Mouse (Mus musculus) adipocyte (in vitro differentiated cells): ENCODE measurements at regions not wholly inside any gene's neighbourhood (a gene's known extent, or its start where the extent isn't known, plus 50 kb on each side); places are given as distances from the start of the nearest gene placed in this dataset.

Source experiments
- DNase-seq: peaks from one replicate; pipeline ENCODE4 v3.0.0-alpha.2; 2016; ENCODE audit warnings: low spot score

- no peak for DNase-seq
These were observed 476.0 kb downstream of the Prss52 start for GRCm38 (mm10) chr14:64580086-64580485.

GRCm38 (mm10) chr14:64580862-64581261 is 476.8 kb downstream of the Prss52 start:
- DNase-seq: no peak

GRCm38 (mm10) chr14:64581705-64582104 is 477.6 kb downstream of the Prss52 start:
- DNase-seq: no peak

- no peak for DNase-seq
These were observed 478.7 kb downstream of the Prss52 start for GRCm38 (mm10) chr14:64582822-64583221.

GRCm38 (mm10) chr14:64584221-64584620 is 480.1 kb downstream of the Prss52 start:
- no peak for DNase-seq

- no peak for DNase-seq
These were observed 481.0 kb downstream of the Prss52 start for GRCm38 (mm10) chr14:64585081-64585470.

GRCm38 (mm10) chr14:64585471-64586192 is 481.5 kb downstream of the Prss52 start:
- no peak for DNase-seq

- no peak for DNase-seq
These were observed 482.3 kb downstream of the Prss52 start for GRCm38 (mm10) chr14:64586386-64586859.

GRCm38 (mm10) chr14:64586860-64587698 is 483.0 kb downstream of the Prss52 start:
- no peak for DNase-seq

GRCm38 (mm10) chr14:64587699-64588434 is 483.8 kb downstream of the Prss52 start:
- DNase-seq: no peak

GRCm38 (mm10) chr14:64588561-64588960 is 484.5 kb downstream of the Prss52 start:
- DNase-seq: no peak

GRCm38 (mm10) chr14:64589126-64589525 is 485.0 kb downstream of the Prss52 start:
- DNase-seq: no peak

- DNase-seq: no peak
These were observed 485.8 kb downstream of the Prss52 start for GRCm38 (mm10) chr14:64589571-64590547.

- DNase-seq: no peak
These were observed 486.5 kb downstream of the Prss52 start for GRCm38 (mm10) chr14:64590611-64591010.

- DNase-seq: no peak
These were observed 487.2 kb downstream of the Prss52 start for GRCm38 (mm10) chr14:64591091-64591976.

GRCm38 (mm10) chr14:64592176-64592575 is 488.1 kb downstream of the Prss52 start:
- DNase-seq: no peak

GRCm38 (mm10) chr14:64592706-64593320 is 488.7 kb downstream of the Prss52 start:
- DNase-seq: no peak

- no peak for DNase-seq
These were observed 489.5 kb downstream of the Prss52 start for GRCm38 (mm10) chr14:64593564-64593963.

GRCm38 (mm10) chr14:64594021-64594561 is 490.0 kb downstream of the Prss52 start:
- no peak for DNase-seq
